Mouse (Mus musculus) embryo, embryonic 10.5 days (tissue): ENCODE measurements at regions not wholly inside any gene's neighbourhood (a gene's known extent, or its start where the extent isn't known, plus 50 kb on each side); places are given as distances from the start of the nearest gene placed in this dataset.
"Not testable (repeated sequence)": the region's sequence is repeated elsewhere in the genome, so short reads cannot be mapped to it uniquely, and the experiment has no call there.

Source experiments
- DNase-seq: peaks from one replicate; pipeline ENCODE4 v3.0.0-alpha.2; 2015; ENCODE audit warnings: low spot score

DNA sequence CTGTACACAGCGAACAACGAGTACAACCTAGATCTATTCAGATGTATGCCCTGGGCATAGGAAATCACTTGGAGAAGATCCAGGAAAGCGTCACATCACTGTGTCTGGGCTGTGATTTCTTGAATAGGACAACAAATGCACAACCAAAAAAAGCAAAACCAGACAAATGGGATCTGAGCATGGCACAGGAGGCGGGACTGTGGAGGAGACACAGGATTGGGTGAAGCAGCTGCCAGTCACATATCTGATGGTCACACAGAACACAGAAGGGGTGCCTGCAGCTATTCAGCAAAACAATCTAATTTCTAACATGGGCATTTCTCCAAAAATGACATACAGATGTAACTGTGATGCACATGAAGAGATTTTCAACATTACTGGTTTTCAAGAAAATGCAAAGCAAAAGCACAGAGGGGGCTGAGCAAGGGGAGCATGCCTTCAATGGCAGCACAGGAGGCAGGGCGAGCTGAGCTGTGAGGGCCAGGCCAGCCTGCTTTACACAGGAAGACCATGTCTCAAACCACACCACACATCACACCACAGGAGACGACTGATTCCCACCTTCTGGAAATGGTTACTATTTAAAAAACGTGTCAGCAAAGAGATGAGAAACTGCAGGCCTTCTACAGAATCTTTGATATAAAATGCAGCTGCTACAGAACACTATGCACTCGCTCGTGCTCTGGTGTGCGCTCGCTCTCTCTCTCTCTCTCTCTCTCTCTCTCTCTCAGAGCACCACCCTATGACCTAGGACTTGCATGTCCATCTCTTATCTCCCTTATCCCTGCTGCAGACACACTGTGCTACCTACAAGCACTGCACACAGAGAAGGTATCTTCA, 175.2 kb upstream of the Klf14 start:
- DNase-seq = no peak

DNA sequence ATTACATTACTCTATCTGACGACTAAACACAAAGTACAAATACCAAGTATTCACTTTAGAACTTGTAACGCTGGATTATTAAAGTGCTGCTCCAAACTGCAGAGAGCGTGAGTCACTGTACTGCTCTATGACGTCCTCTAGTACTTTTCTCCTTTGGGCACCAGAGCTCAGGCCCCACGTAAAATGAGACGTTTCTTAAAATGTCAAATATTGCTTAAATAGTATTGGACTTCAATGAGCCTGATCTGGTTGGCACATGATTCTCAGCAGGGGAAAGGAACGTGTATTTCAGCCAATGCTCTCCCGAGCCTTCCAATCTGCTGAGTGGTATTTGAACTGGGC, 175.8 kb upstream of the Klf14 start:
- DNase-seq = no peak

DNA sequence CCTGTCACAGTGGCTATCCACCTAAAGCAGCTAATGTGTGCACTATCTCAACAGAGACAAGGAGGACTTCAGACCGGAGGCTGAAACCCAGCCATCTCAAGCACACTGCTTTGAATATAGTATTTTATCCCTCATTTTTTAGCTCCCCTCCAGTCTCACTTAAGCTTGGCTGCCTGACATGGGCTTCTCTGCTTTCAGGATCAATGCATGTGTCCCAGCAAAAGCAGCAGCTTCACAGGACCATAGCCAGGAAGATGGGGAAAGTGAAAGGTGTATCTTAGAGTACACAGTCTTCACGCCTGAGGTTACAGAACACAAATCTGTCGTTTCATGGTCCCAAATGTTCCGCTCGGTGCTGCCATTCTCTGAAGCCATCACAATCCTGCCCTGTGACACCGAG, 176.7 kb upstream of the Klf14 start:
- no peak for DNase-seq

DNA sequence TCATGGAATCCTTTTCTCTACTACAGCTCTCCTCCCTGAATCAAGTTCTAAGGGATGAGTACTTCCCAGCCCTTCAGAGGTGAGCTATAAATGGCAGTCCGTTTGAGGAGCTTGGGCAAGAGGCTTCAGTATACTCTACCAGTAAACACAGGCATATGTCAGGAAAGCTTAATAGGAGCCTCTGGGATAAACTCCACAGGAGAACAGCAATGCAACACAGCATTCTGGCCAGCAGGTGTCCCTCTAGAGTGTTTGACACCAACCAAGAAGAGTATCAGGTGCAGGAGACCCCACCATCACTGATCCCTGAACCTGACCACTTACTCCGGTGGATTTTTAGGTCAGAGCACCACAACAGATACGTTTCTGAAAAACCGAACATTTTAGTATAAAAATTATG, 178.0 kb upstream of the Klf14 start:
- peak; percentile 72 for DNase-seq

DNA sequence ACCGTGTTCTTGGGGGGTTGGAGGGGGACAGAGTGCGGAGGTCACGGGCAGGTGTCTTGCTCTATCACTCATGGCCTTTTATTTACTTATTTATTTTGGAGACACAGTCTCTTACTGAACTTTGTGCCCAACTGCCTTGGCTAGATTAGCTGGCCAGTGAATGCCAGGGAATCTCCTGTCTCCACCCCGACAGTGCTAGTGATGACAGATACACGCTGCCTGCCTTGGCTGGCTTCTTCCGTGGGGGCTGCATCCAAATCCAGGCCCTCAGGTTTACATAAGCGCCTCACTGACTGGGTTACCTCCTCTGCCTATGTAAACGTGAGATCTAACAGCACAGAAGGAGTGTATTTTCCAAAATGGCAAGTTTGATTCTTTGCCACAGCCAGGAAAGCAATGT, 178.5 kb upstream of the Klf14 start:
- DNase-seq = no peak

DNA sequence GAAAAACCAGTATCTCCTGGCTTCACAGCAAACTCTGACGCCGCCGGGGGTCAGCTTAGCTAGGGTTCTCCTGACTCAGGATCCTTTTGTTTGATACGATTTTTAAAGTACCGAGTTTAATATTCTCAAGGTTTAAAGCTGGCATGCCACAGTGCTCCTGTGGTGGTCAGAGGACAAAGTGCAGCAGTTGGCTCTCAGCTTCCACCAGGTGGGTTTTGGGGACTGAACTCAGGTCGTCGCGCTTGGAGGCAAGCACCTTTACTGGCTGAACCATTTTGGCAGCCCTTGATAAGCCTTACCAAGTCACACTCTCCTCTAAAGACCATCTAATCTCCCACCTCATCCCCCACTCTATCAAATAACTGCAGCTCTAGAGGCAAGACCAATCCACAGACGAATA, 181.1 kb upstream of the Klf14 start:
- DNase-seq = no peak

DNA sequence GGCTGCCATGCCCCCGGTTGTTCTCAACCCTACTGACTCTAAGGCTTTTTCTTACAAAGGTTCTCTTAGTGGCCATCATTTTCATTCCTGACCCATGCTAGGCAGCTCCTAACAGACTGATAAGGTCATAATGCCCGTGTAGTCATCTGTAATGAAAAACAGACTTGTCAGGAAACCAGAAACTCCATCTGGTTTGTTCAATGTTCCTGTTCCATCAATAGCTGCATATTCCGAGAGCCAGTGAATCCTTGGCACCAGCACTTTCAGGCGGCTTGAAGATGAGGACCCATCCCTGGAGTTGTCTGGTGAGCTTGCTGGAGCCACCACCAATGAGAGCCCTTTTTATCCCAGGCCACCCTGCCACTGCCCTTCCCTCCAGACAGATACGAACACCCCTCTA, 181.7 kb upstream of the Klf14 start:
- no peak for DNase-seq

DNA sequence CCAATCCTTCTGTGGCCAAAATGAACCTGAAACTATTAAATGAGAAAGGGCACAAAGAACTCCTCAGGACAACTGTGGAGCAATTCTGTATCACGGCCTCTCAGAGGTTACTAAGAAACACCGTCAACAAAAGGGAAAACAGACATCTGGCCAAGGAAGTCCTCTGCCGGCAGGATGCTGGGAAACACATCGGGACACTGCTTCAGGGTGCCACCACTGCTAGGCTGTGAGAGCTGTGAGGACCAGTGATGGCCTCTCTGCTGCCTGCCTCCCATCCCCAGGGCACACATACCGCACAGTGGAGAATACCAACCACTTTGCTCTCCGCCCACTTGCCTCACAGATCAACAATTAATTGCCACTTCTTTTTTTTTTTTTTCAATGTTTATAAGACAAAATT, 182.6 kb upstream of the Klf14 start:
- no peak for DNase-seq

DNA sequence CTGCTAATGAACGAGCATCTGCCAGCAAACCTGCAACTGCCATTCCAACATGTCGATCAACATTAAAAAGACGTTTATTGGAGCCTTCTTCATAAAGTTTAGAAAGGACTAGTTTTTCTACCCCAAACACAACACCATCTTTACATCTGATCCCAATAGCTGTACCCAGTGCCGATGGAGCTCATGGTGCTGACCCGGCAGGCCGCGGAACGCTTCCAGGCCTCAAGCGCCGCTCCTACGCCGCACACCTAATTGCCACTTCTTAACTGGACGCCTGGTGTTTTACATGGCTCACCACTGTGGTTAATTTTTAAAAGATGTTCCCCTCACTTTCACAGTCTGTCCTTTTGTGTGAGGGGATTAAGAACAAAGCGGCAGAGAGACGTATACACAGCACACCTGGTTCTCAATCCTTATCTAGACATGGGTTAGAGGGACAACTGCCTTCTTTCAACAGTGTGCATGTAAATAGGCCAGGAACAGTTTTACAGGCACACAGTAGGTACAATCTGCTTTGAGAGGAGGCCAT, 183.7 kb upstream of the Klf14 start:
- not testable (repeated sequence) for DNase-seq

DNA sequence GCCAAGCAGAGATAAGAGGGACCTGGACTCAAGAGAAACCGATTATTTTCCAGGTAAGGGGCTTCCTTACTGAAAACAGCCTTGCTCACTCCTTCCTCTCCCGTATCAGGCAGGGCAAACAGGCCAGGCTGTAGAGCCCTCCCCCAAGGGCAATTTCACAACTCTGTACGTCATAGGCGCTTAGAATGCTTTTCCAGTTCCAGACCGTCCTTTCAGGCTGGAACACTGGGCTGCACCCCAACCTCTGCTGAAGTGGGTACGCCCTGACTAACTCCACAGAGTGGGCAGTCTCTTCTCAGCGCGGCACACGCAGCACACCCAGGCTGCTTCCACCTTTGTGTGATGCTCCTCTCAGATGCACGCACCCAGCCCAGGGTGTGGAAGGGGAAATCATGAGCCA, 186.8 kb upstream of the Klf14 start:
- DNase-seq = no peak

DNA sequence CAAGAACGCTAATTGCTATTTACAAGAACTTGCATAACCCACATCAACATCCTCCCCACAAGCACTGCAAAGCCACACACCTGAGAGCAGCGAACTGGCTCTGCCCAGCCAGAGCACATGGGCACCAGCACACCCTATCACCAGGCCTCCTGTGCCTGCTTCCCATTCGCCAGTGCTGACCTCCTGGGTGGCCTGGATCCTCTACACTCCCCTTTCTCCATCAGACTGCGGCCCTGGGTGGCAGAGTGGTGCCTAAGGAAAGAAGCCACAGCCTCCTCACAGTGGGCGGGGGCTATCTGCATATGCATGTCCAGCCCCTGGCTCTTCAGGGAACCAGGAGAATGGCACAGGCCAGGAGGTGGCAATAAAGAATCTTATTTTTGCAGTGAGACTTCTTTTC, 187.9 kb upstream of the Klf14 start:
- peak; percentile 22 for DNase-seq

DNA sequence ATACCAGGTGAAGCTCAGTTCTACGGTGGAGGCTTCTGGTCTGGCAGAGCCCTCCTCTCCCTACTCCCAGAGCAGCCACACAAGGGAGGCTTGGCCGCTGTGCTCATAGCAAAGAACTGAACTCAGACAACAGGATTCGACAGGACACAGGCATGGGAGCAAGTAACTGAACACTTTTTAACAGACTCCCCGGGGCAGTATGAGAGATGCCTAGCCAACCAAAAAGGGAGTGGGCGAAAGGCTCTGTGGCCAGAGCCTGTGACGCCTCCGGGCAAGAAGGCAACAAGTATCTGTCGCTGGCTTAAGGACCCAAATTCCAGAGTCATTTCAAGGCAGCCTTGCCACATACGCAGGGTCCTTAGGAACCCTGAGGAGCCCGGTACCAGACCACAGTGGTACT, 188.8 kb upstream of the Klf14 start:
- DNase-seq = no peak

DNA sequence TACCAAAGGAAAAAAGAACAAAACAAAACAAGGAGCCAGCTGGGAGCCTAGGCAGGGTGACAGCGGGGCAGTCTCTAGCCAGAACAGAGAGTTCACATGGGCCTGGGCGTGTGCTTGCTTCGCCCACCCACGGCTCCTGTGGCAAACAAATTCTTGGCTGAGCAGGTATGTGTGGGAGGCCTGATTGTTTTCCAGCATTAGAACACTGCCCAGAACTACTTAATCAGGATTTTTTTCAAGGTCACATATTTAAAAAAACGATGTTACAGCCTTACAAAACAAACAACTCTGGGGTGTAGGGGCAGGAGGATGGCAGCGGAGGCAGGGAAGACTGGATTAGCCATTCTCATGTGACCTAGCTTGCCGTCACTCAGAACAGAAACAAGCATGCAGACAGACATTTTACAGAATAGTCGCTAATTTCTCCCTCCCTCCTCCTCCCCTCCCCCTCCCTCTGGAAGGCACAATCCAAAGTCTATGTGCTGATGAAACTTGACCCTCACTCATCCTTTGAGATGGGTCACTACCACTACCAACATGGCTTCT, 189.5 kb upstream of the Klf14 start:
- DNase-seq = no peak

DNA sequence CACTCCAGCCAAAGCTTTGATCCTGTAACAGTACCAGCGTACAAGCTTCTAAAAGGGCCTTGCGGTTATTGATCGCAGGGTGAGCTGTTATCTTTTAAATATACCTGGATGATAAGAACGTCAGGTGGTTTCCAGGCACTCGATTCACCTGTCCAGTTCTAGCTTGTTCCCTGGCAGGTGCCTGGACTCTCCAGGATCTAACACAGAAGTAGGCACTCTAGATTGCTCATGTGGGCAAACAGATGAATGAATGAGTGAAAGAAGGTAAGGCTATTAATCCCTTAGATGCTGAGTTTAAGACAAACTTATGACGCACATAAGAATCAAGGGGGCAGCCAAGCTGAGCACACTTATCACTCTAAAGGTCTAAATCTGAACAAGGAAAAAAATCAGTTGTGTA, 190.3 kb upstream of the Klf14 start:
- DNase-seq = no peak

DNA sequence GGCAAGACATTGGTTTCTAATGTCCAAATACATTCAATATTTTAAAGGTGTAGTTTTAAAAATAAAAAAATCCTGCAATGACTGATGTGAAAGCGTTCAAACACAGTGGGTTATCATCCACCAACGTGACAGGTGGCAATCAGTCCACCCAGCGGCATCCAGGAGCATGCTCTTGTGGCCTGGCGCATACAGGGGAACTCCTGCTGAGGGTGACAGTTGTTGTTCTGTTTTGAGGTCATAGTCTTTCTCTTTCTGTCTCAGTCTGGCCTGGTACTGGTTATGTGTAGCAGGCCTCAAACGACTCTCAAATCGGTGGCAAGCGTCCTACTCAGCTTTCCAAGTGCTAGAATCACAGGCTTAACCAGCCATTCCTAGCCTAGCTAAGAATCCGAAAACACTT, 191.5 kb upstream of the Klf14 start:
- DNase-seq = no peak

DNA sequence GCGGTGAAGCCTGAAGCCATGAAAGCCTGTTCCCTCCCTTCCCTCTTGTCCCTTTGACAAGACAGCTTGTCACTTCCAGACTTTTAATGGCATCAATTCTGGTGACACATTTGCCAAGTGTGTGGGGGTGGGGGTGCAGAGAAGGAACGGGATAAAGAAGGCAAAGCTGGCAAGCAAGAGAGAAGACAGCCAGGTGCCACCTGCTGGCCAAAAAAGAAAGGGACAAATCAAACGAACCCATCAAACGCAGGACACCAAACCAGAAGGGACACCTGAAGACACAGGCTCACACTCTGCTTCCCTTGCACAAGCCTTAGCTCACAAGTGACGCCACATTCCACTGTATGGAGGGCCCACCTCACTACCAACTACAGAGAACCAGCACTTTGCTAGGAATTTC, 197.0 kb upstream of the Klf14 start:
- peak; percentile 65 for DNase-seq

DNA sequence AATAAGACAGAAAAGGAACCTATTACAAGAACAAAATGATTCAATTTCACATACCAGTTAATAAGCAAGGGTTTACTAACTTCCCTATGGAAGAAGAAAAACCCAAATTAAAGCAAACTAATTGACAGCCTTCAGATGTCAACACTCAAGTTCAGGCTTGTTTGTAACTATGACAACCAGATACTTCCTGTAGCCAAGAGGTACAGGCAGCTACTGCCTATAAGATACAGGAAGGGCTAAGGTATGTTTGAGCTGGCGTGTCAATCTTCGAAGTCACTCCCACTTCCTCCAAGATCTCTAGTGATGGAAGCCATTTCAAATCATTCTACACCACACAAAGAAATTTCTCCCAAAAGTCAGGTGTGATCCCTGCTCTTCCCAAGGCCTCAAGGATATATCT, 198.1 kb upstream of the Klf14 start:
- DNase-seq = no peak

DNA sequence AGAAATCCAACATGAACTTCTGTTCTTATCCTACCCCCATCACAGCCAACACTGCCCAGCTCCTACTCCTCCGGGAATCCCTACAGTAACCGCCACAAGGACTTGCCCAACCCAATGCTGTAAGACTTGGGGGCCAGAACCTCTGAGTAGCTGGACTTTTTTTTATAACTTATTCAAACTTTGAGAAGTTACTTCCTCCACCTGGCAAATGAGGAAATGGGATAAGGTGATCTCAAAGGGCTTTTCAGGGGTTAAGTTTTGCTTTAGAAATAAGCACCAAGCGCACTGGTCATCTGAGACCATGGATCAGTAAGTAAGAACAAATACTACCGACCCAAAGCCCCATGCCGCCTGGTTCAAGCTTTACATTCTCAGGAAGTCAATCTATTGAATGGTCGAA, 198.6 kb upstream of the Klf14 start:
- DNase-seq = no peak

DNA sequence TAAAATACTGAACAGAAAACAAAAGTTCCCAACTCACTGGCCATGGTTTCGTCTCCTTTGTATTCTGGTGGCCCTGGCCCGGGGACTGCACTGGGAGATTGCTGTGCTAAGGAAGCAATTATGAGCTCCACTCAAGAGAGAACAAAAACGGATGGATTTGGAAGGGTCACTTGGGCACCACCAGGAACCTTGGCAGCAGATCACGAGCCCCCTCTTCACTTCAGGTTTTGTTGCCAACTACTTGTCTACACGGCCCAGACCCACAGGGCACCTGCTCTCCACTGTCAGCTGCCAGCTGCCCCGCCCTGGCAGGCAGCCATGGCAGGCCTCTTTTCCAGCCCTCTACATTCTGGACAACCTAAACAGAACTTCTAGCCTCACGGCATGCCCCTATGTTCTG, 199.8 kb upstream of the Klf14 start:
- DNase-seq = no peak

DNA sequence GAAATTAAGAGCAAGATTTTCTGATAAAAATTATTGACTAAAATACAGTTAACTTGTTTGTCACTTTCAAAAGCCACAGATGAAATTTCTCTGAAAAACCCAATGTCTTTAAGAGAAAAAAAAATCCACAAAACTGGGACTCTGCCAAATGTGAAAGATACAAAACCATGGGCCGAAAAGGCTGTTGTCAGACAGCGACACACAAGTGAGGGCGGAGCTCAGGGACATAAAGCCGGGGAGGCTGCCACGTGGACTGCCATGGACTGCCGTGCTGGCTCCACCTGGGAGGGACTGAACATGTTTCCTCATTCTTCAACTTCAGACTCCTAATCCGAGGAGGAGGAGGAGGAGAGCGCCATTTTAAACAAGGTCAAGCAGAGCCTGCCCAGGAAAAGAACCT, 200.4 kb upstream of the Klf14 start:
- no peak for DNase-seq

DNA sequence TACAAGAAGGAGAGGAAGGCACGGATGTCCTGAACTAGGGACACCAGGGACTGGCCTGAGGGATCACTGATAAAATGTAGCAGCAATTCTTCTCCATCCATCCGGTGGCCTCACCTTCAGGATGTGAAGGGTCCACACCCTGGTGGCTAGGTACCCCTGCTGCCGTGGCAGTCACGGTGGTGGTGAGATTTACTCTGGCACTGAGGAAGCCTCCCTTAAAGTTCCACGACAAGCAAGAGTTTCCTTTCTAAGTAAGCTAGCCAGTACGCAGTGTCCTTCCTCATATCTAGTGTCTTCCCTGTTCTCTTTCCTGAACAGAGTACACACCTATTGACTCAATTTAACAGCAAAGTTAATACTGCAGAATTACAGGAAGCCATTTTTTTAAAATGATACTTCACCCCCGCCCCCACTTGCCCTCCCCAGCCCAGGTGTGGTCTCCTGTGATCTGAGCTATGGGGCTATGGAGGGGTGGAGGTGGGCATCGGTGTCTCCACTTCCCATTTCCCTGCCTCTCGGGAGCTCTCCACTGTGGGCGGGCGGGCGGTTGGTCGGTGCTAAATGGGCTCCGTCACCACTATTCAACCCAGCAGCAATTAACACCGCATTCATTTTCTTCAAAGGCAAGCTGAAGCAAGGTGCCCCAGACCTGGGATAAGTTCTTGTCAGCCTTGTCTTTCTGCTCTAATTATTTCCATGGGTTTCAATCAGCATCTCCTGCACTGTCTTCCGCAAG, 201.2 kb upstream of the Klf14 start:
- DNase-seq = no peak

DNA sequence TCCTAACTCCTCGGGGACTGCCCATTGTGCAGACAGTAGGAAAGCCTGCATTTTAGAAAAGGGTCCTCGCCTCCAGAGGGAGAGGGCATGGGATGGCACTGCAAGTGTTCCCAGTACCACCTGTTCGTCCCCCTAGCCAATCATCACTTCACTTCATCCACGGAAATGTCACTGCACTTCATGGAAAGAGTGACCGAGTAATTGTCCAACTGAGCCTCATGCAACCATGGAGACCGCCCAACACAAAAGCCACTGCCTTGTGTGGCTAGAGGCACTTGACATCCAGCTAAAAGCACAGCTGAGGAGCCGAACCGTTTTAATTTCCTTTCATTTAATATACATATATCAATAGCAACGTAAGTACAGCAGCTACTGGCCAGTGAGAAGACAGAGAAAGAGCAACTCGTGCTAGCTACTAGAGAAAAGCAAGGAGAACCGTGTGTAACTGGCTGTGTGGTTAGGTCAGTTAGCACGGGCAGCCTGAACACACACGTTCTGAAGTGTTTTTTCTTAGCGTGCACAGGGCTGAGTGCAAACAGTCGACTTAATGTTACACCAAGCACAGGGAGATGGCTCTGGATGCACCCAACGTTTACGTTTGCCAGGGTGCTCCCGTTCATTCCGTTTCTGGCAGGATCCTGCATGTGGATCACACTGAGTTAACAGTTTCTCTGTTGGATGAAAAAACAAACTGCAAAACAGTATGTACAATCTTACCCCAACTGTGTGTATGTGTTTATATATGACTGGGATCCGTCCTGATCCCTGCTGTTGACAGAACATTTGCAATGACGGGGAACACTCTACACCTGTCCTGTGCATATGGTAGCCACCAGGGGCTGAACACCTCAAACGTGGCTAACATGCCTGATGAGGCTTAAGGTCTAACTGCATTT, 202.8 kb upstream of the Klf14 start:
- DNase-seq = peak; percentile 26
